Mouse (Mus musculus): ENCODE data around the gene Mmp19. TPM values are rescaled to one million over a fixed set of nuclear protein-coding genes. Genes with fewer than 3 reads are reported as not detected.

Gene Mmp19
- total and polyA plus RNA-seq, 2 experiments, result 48.4 to 79.8 TPM

DNA sequence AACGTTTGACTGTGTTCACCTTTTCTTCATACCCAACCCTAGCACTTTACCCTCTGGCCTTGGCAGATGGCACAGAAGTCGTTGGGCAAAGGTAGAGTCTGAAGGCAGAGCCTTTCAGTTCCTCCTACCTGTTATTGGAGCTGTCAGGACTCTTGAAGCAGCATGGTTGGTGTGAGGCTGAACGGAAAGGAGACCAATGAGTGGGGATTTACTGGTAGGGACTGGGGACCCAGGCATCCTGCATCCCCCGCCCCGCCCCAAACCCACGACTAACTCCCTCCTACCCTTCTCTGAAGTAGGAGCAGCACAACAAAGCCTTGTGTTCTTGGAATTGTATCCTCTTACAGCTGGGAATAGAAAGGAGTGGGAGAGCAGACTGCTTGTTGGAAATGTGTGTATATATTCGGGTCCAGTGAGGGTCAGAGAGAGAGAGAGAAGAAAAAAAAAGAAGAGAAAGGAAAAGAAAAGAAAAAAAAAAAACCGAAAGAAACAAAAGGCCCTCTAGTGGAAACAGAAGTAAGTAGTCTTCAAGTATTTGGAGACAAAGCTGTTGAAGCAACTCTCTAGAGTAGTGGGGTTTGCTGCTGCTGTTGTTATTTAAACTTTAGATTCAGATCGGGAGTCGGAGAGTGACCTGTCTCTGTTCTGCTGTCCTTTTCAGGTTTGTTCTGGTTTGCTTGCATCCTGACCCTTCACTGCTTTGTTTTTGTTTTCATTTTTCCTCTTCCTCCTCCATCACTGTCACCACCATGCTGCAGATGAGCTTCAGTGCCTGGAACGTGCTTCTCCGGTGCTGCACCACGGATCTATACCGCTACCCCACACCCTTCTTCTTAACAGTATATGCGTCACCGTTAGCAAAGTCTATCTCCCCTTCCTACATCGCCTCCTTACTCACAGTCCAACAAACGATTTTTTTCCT is 45.8 kb upstream of the Mmp19 start, which contains the start of gene Dgka:
Gene Dgka (minus strand): TSS at position 176 of the 922 bp plus-strand sequence.
- TF ChIP-seq POLR2A (IDR thresholded peaks at IDR 0.05; ENCODE audit: extremely low read depth, insufficient read depth, low read length), result no peak
- TF ChIP-seq CTCF (IDR thresholded peaks at IDR 0.05; ENCODE audit: low read depth, low read length), result no peak
- Histone ChIP-seq H3K36me3 (ENCODE audit: control insufficient read depth, insufficient read depth, low read length) (no peaks in the 10 kb centered on the region), H3K27ac (replicated peaks; ENCODE audit: insufficient read depth, low read depth, low read length) (peak within 1 kb of the TSS; percentile 71), H3K4me3 (ENCODE audit: insufficient read depth, low read depth, low read length) (peak within 1 kb of the TSS; percentile 62), H3K9ac (ENCODE audit: low read depth, low read length) (peak within 1 kb of the TSS; percentile 82), H3K4me1 (ENCODE audit: control insufficient read depth, insufficient read depth, low read length) (peaks cover 16% of the 10 kb centered on the region), H3K27me3 (ENCODE audit: control insufficient read depth, insufficient read depth, low read length) (no peaks in the 10 kb centered on the region), H3K79me2 (ENCODE audit: control insufficient read depth, insufficient read depth, low read length) (peaks cover 7% of the 10 kb centered on the region; the same call in 1 of the 2 replicates)
- DNase-seq (ENCODE audit: extremely low read depth, low read depth, low spot score), result peak; percentile 42
- 44% methylated on average over 18 of the region's 18 CpGs for WGBS

DNA sequence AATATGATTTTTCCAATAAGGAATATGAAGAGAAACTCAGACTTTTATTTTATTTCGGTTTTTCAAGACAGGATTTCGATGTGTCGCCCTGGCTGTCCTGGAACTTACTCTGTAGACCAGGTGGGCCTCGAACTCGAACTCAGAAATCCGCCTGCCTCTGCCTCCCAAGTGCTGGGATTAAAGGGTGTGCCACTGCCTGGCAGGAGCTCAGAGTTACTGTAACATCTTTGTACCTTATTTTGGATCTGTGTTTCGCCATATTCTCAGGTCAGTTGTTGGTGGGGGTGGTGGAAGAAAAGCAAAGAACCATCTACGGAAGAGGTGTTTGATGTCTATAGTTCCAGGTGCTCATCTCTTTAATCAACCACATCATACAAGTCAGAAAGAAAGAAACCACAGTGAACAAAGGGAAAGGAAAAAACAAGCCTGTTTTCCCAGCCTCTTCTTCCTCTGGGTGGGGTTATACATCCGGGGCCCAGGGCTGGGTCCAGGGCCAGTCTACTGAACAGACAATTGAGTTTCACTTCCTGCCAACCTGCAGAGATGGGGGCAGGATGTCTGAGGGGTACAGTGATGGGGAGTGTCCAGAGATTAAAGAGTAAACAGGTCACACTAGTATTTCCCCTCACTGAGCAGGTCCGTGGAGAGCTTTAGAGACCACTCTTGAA is 44.6 kb upstream of the Mmp19 start:
- no peak overlapping the region for H3K4me3 ChIP-seq (ENCODE audit: insufficient read depth, low read depth, low read length)
- H3K79me2 ChIP-seq (ENCODE audit: control insufficient read depth, insufficient read depth, low read length), result peaks cover 17% of the 10 kb centered on the region; the same call in 1 of the 2 replicates
- no peak overlapping the region for H3K9ac ChIP-seq (ENCODE audit: low read depth, low read length)
- H3K4me1 ChIP-seq (ENCODE audit: control insufficient read depth, insufficient read depth, low read length), result peaks cover 21% of the 10 kb centered on the region
- 90% methylated on average over 10 of the region's 10 CpGs for WGBS
- H3K36me3 ChIP-seq (ENCODE audit: control insufficient read depth, insufficient read depth, low read length), result no peaks in the 10 kb centered on the region
- no peak overlapping the region for H3K27ac ChIP-seq (replicated peaks; ENCODE audit: insufficient read depth, low read depth, low read length)
- TF ChIP-seq POLR2A (IDR thresholded peaks at IDR 0.05; ENCODE audit: extremely low read depth, insufficient read depth, low read length), result no peak
- TF ChIP-seq CTCF (IDR thresholded peaks at IDR 0.05; ENCODE audit: low read depth, low read length), result no peak
- DNase-seq (ENCODE audit: extremely low read depth, low read depth, low spot score), result no peak
- H3K27me3 ChIP-seq (ENCODE audit: control insufficient read depth, insufficient read depth, low read length), result no peaks in the 10 kb centered on the region

DNA sequence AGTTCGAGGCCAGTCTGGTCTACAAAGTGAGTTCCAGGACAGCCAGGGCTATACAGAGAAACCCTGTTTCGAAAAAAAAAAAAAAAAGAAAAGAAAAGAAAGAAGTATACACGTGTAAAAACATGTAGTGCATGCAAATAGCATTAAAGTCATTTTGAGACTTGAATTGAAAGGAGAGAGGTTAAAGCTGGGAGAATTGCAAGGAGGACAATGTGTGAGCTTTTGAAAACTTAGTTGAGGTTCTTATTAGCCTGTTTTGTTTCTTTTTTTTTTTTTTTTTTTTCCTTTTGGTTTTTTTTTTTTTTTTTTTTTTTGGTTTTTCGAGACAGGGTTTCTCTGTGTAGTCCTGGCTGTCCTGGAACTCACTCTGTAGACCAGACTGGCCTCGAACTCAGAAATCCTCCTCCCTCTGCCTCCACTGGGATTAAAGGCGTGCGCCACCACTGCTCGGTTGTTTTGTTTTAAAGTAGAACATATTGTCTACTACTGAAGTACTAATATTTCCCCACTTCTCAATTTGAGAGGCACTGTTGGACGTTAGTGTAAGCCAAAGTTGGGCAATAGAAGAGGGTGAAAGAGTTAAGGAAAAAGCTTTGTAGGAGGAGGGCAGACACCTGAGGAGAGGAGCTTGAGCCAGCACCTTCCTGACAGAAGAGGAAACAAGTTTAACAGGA is 43.6 kb upstream of the Mmp19 start:
- Histone ChIP-seq H3K4me3 (ENCODE audit: insufficient read depth, low read depth, low read length) (peak overlapping the region; percentile 70; the same call in 1 of the 2 replicates), H3K9ac (ENCODE audit: low read depth, low read length) (peak overlapping the region; percentile 27; the same call in 1 of the 2 replicates), H3K4me1 (ENCODE audit: control insufficient read depth, insufficient read depth, low read length) (peaks cover 21% of the 10 kb centered on the region), H3K79me2 (ENCODE audit: control insufficient read depth, insufficient read depth, low read length) (peaks cover 18% of the 10 kb centered on the region; the same call in 1 of the 2 replicates), H3K27me3 (ENCODE audit: control insufficient read depth, insufficient read depth, low read length) (no peaks in the 10 kb centered on the region), H3K27ac (replicated peaks; ENCODE audit: insufficient read depth, low read depth, low read length) (peak overlapping the region; percentile 13), H3K36me3 (ENCODE audit: control insufficient read depth, insufficient read depth, low read length) (no peaks in the 10 kb centered on the region)
- no peak for DNase-seq (ENCODE audit: extremely low read depth, low read depth, low spot score)
- WGBS, result 44% methylated on average over 9 of the region's 9 CpGs
- no peak for TF ChIP-seq POLR2A (IDR thresholded peaks at IDR 0.05; ENCODE audit: extremely low read depth, insufficient read depth, low read length)
- no peak for TF ChIP-seq CTCF (IDR thresholded peaks at IDR 0.05; ENCODE audit: low read depth, low read length)

DNA sequence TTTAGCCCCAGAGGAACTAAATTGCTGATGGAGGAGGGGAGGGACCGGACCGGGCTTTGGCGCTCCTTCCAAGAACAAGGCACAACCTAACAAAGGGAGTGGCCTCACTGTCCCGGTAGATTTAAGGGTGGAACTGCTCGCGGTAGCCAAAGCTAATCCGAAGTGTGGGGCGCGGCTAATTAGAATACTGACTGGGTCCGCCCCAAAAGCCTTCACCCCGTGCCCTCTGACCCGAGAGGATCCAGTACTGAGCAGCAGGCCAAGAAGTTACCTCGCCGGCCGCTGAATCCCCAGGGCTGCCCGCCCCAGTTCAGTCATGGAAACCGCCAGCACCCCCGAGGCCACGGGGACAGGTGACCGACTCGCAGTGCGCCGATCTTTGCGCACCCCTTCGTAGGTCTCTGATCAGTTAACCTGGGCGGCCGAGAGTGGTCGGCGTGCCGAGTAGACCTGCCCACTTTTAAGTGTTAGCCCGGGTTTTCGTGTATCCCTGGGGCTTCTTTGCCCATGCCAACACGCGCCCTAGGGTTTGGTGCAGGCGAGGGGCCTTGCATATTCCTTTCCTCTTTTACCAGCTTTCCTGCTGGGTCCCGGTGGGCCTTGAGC is 43.0 kb upstream of the Mmp19 start, which contains the start of gene Pym1:
Gene Pym1 (plus strand): TSS at position 244 of the 606 bp plus-strand sequence.
- H3K79me2 ChIP-seq (ENCODE audit: control insufficient read depth, insufficient read depth, low read length), result peaks cover 21% of the 10 kb centered on the region; the same call in 1 of the 2 replicates
- no peaks in the 10 kb centered on the region for H3K27me3 ChIP-seq (ENCODE audit: control insufficient read depth, insufficient read depth, low read length)
- H3K4me1 ChIP-seq (ENCODE audit: control insufficient read depth, insufficient read depth, low read length), result peaks cover 18% of the 10 kb centered on the region
- WGBS, result under 1% methylated on average over 36 of the region's 36 CpGs
- H3K36me3 ChIP-seq (ENCODE audit: control insufficient read depth, insufficient read depth, low read length), result no peaks in the 10 kb centered on the region
- DNase-seq (ENCODE audit: extremely low read depth, low read depth, low spot score), result peak; percentile 94
- peak within 1 kb of the TSS; percentile 70 for H3K4me3 ChIP-seq (ENCODE audit: insufficient read depth, low read depth, low read length)
- H3K9ac ChIP-seq (ENCODE audit: low read depth, low read length), result peak within 1 kb of the TSS; percentile 78
- TF ChIP-seq POLR2A (IDR thresholded peaks at IDR 0.05; ENCODE audit: extremely low read depth, insufficient read depth, low read length) (peak; percentile 84), CTCF (IDR thresholded peaks at IDR 0.05; ENCODE audit: low read depth, low read length) (no peak)
- peak within 1 kb of the TSS; percentile 89 for H3K27ac ChIP-seq (replicated peaks; ENCODE audit: insufficient read depth, low read depth, low read length)

DNA sequence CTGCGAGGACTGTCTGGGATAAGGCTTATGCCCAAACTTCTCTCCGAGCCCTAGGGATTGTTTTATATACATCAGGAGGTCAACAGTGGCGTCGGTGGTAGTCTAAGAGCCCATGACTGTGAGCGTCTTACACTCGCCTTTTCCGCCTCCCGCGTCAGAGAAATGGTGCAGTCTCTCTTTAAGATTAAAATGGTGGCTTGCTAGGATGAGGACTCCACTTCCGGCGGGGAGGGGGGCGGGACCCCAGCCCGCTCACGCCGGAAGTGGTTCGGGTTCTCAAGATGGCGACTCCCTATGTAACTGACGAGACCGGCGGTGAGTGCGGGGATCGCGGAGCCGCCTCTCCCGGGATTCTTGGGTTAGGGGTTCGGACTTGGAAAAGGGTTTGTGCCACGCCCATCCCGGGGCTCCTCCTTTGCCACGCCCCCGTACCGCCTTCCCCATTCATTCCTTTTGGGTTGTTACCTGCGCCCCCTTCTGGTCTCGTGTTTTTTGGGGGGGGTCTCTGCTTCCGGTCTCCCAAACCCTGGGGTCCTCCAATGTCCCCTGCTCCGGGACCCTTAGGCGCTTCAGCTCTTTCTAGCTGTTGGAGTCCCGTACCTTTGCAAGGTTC is 42.4 kb upstream of the Mmp19 start:
- Histone ChIP-seq H3K79me2 (ENCODE audit: control insufficient read depth, insufficient read depth, low read length) (peaks cover 25% of the 10 kb centered on the region; the same call in 1 of the 2 replicates), H3K27ac (replicated peaks; ENCODE audit: insufficient read depth, low read depth, low read length) (peak overlapping the region; percentile 89), H3K4me1 (ENCODE audit: control insufficient read depth, insufficient read depth, low read length) (peaks cover 15% of the 10 kb centered on the region), H3K9ac (ENCODE audit: low read depth, low read length) (peak overlapping the region; percentile 78), H3K27me3 (ENCODE audit: control insufficient read depth, insufficient read depth, low read length) (no peaks in the 10 kb centered on the region), H3K36me3 (ENCODE audit: control insufficient read depth, insufficient read depth, low read length) (0 out of 2 replicates have a peak, but pooled peaks cover 2% of the 10 kb centered on the region), H3K4me3 (ENCODE audit: insufficient read depth, low read depth, low read length) (peak overlapping the region; percentile 70)
- TF ChIP-seq POLR2A (IDR thresholded peaks at IDR 0.05; ENCODE audit: extremely low read depth, insufficient read depth, low read length), result 0 out of 2 replicates have a peak, but pooled peaks have one; percentile 26
- no peak for TF ChIP-seq CTCF (IDR thresholded peaks at IDR 0.05; ENCODE audit: low read depth, low read length)
- WGBS, result 2% methylated on average over 37 of the region's 37 CpGs
- DNase-seq (ENCODE audit: extremely low read depth, low read depth, low spot score), result peak; percentile 73
